Mouse (Mus musculus): ENCODE data around the gene Gm20481.
"Not testable (repeated sequence)": the region's sequence is repeated elsewhere in the genome, so short reads cannot be mapped to it uniquely, and the experiment has no call there.

Gene Gm20481

DNA sequence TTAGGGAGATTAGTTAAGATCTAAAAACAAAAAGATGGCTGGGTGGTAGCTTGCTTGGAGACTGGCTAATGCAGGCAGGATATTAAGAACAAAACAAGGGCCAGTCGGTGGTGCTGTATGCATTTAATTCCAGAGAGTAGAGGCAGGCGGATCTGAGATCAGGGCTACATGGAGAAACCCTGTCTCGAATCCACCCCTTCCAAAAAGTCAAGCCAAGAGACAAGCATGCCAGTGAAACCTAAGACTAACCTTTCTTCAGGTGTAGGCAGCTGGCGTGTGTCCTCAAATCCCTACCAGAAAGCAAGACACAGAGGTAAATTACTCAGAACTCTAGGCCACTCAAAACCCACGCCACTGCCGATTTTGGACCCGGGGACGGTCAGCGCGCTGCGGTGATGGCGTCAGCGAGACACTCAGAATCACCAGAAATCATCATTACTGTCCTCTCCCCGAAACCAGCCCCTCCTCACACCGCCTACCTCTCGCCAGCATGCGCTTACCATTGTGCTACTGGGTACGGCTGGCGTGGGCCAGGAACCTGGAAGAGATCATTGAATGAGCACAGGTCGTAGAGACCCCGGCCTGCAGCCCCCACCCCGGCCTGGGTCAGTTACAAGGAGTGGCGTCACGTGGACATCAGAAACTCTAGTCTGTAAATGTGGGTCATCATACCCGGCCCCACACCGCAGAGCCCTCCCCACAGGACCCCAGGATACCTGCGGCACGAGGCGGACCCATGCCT lies 17.9 kb upstream of the Gm20481 start:
- DNase-seq (ENCODE audit: low spot score in 2 of 2) = no peak

DNA sequence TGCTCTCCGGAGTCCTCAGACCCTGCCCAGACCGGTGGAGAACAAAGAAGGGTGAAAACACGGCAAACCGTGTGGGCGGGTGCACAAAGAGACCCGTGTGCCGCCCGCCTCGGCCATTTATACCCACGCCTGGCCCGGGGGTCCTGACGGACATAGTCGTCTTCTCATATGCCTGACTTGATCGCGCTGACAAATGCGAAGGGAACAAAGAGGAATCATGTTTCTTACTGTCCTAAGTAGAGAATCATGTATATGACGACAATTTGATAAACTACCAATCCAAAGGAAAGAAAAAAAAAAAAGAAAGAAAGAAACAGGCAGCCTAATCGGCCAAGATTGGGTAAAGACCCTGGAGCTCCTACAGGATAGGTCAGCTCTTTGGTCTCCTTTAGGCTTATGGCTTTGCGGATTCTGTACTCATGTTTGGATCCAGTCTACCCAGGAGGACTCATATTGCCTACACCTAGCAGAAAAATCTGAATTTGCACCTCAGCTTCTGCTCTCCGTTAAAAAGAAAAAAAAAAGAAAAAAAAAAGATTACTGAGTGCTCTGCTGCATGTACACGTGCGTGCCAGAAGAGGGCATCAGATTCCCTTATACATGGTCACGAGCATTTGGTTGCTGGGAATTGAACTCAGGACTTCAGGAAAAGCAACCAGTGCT lies 17.2 kb upstream of the Gm20481 start:
- peak; percentile 78 to 80 for DNase-seq (ENCODE audit: low spot score in 2 of 2)

DNA sequence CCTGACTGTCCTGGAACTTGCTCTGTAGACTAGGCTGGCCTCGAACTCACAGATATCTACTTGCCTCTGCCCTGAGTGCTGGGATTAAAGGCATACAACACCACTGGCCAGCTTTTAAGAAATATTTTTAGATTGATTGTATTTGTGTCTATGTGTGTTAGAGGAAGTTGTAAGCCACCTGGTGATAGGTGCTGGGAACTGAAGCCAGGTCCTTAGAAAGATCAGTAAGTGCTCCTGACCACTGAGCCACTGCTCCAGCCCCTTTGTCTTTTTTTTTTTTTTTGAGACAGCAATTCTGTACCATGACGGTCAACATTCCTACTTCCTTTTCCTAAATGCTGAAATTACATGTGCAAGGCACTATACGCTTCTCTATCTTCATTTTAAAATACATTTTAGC lies 16.5 kb upstream of the Gm20481 start:
- no peak for DNase-seq (ENCODE audit: low spot score in 2 of 2)

DNA sequence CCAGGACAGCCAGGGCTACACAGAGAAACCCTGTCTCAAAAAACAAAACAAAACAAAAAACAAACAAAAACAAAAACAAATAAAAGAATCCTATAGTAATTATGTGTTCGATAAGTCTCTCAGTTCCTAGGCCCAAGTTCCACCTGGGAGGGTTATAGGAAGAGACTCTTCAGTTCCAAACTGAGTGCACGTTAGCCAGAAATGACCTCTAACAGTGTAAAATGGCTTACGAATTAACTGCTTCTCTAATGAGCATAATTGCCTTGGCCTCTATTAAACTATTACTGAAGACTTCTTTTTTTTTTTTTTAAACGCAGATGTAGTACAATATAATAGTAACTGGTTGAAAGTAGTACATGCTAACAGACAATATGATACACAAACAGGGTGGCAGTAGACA lies 15.8 kb upstream of the Gm20481 start:
- DNase-seq (ENCODE audit: low spot score in 2 of 2) = no peak

DNA sequence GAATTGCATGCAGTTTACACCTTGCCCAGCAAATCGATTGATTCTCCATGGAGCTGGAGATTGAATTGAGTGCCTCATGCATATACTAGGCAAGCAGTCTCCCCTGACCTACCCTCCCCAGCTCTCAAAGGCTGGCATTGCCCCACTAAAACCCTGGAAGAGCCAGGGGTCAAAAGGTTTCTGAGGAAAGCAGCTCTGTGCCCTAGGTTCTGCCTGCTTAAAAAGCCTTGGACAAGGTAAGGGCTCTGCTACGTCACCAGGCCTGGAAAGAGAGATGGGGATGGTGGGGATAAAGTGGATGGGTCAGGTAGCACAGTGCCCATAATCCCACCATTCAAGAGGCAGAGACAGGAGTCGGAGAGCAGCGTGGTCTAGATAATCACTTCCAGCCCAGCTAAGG lies 14.9 kb upstream of the Gm20481 start:
- no peak for DNase-seq (ENCODE audit: low spot score in 2 of 2)

DNA sequence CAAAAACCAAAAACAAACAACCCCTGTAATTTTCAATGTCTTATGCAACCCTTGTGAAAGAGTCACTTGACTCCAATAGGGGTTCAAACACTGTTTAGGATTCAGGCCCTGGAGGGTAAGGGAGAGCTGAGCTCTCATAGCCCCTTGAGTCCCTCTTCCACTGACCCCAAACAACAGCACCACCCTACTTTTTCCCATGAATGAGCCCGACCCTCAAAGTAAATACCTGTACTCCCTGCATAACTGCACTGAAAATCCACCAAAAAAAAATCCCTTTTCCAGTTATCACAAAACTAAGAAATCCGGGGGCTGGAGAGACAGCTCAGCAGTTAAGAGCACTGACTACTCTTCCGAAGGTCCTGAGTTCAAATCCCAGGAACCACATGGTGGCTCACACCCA lies 13.8 kb upstream of the Gm20481 start:
- no peak for DNase-seq (ENCODE audit: low spot score in 2 of 2)

DNA sequence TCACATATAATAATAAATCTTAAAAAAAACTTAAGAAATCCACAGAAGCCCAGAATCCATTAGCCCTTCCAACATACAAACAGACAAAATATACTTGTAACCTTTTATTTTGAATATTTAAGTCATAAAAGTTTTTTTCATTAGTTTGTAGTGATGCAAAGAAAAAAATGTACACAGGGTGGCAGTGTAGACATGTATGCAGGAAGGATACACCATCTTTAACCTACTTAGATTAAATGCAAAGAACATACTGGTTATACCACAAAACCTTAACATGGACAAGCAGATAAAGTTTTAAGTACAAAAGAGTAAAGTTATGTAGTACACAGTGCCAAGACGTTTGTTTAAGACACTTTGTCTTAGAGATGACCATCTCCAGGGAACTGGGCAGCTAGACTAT lies 13.4 kb upstream of the Gm20481 start:
- no peak for DNase-seq (ENCODE audit: low spot score in 2 of 2)

DNA sequence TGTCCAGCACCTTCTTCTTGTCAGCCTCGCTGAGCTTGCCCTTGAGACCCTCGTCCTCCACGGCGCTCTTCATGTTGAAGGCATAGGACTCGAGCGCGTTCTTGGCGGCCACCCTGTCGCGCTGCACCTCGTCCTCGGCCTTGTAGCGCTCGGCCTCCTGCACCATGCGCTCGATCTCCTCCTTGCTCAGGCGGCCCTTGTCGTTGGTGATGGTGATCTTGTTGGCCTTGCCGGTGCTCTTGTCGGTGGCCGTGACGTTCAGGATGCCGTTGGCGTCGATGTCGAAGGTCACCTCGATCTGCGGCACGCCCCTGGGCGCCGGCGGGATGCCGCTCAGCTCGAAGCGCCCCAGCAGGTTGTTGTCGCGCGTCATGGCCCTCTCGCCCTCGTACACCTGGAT lies 12.4 kb upstream of the Gm20481 start:
- not testable (repeated sequence) for DNase-seq (ENCODE audit: low spot score in 2 of 2)

DNA sequence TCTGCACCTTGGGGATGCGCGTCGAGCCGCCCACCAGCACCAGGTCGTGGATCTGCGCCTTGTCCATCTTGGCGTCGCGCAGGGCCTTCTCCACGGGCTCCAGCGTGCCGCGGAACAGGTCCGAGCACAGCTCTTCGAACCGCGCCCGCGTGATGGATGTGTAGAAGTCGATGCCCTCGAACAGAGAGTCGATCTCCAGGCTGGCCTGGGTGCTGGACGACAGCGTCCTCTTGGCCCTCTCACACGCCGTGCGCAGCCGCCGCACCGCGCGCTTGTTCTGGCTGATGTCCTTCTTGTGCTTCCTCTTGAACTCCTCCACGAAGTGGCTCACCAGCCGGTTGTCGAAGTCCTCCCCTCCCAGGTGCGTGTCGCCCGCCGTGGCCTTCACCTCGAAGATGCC lies 11.7 kb upstream of the Gm20481 start:
- DNase-seq (ENCODE audit: low spot score in 2 of 2) = not testable (repeated sequence)

DNA sequence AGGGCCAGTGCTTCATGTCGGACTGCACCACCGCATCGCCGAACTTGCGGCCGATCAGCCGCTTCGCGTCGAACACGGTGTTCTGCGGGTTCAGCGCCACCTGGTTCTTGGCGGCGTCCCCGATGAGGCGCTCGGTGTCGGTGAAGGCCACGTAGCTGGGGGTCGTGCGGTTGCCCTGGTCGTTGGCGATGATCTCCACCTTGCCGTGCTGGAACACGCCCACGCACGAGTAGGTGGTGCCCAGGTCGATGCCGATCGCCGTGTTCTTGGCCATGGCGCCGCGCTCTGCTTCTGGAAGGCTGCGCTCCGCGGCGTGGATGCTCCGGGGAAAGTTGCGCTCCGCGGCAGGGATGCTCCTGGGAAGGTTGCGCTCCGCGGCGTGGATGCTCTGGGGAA lies 11.0 kb upstream of the Gm20481 start:
- not testable (repeated sequence) for DNase-seq (ENCODE audit: low spot score in 2 of 2)

DNA sequence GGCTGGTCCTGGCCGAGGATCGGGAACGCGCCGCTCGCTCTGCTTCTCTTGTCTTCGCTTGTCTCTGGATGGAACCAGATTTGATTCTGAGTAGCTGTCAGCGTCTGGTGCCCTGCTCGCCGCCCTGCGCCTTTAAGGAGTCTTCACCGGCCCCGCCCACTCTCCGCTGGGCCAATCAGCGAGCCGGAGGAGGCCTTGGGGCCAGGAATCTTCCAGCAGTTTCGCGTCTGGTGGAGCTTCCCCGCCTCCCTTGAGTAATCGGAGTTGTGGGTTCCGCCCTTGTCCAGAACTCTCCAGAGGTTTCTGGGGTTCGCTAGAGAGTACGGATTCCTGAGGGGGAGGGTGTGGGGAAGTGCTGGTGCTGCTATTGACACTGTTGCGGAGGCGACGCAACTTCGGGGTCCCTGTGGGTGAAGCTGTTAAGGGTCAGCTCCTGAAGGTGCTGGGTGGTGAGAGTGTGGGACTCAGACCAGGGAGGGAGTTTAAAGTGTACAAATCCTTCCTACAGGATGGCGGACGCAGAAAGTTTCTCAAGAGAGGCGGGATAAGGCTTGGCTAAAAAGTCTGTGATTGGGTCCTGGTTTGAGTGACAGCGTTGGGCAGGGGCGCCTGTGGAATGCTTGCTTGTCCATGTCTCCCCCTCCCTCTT lies 10.5 kb upstream of the Gm20481 start, which contains the start of gene Hspa1b:
Gene Hspa1b, minus strand, starts transcription at position 109 of the 649 bp plus-strand sequence.
- DNase-seq (ENCODE audit: low spot score in 2 of 2) = peak; percentile 88 to 89

DNA sequence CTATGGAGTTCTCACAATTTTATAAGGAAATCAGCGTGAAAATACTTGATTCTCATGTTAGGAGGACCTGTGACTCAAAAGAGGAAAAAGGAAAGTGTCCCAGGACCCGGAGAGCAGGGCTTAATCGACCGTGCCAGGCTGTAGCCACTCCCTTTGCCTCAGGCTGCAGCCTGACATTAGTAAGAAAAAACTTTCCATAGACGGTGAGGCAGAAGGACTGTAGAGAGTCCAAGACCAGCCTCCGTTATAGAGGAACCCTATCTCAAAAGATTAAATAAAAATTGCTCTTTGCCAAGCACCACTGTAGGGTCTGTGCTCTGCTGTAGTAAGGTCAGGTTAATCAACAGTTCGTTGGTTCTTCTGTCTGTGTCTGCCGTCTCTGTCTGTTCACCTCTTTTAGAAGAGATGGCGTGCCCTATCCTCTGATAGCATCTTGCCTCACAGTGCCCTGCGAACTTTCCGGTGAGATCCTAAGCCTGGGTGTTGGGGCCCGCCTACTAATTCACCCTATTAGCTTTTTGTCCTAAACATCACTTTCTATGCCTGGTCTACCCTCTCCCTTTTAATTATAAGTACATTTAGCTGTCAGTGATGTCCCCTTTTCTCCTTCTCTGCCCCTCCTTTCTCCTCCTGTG lies 9.7 kb upstream of the Gm20481 start:
- DNase-seq (ENCODE audit: low spot score in 2 of 2) = no peak

DNA sequence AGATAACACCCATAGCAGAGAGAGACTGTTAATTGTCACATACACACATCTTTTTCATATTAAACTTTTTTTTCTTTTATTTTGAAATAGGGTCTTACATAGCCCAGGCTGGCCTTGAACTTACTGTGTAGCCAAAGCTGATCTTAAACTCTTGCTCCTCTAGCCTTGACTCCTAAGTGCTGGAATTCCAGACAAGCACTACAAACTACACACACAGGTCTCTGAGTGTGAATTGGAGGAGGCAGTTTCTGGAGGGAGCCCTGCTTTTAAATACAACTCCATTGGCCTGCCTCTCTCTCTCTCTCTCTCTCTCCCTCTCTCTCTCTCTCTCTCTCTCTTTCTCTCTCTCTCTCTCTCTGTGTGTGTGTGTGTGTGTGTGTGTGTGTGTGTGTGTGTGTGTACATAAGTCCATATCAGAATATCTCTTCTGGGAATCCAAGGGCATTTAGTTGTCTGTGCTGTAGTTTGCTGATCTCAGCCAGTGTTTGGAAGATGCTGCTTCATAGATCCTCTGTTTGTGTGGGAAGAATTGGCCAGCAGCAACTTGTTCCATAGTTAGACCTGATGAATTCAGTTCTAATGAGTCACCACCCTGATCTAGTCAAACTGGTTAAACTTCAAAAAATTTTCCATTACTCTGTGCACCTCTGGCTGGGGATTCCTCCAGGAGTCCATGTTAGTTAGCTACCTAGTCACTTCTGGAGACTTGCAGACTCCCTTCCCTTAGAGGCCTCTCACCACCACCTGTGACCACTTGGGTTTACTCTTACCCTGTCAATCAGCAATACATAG lies 8.8 kb upstream of the Gm20481 start:
- no peak for DNase-seq (ENCODE audit: low spot score in 2 of 2)

DNA sequence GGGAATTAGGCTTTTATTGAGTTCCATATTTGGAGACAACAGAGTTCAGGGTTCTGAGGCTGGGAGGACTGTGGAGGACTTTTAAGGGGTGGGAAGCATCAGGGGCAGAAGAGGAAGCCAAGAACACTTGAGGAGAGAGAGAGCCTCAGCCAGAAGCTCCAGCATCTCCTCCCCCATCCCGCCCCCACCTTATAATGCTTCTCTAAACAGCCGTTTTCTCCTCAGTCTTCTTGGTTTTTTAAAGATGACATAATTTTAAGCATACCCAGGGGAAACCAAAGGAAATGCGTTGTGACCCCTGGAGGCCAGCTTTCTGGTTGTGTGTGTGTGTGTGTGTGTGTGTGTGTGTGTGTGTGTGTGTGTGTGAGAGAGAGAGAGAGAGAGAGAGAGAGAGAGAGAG lies 7.6 kb upstream of the Gm20481 start:
- no peak for DNase-seq (ENCODE audit: low spot score in 2 of 2)

DNA sequence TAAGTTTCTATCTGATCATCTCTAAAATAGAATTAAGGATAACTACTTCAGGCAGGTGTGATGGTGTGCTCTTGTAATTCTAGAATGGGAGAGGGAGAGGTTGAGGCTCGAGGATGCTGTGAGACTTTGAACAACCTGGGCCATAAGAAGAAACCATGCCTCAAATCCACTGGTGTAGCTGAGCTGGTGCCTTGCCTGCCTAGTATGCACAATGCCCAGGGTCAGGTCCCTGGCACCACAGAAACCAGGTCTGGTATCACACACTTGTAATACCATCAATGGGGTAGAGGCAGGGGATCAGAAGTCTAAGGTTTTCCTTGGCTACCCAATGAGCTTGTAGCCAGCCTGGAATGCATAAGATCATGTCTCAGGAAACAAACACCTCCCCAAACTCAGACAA lies 6.9 kb upstream of the Gm20481 start:
- no peak for DNase-seq (ENCODE audit: low spot score in 2 of 2)

DNA sequence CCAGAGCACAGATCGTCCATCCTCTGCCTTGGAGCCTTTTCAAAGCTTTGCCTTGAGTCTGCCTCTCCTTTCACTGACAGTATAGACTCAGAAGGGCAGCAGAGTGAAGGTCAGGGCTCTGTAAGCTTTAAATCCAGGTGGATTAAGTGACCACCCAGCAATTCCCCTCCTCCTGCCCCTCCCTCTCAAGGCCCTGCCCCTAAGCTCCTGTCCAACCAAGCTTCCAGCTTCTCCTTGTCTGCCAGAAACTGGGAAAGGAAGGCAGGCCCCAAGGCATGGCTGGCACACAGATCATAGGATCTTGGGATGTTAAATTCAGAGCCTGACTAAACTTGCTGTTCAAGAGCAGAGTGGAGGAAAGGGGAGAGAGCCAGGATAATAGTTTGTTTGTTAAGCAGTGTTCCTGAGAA lies 5.1 kb upstream of the Gm20481 start:
- peak in 1 of 2 experiments; percentile 52 for DNase-seq (ENCODE audit: low spot score in 2 of 2)

DNA sequence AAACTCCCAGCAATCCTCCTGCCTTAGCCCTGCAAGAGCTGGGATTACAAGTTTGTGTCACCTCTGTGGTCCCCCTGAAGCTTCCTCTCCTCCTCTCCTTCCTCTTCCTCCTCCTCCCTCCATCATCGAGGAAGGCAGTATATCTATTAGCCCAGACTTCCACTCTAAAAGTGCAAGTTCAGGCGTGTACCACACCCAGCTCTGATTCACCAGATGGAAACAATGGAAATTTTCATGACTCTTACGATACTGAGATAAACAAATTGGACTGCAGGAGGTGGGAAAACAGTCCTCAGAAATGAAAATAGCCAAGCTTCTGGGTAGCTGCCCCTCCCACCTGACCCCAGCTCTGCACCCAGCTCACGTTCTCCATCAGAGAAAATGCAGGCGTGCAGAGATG lies 4.1 kb upstream of the Gm20481 start:
- no peak for DNase-seq (ENCODE audit: low spot score in 2 of 2)

DNA sequence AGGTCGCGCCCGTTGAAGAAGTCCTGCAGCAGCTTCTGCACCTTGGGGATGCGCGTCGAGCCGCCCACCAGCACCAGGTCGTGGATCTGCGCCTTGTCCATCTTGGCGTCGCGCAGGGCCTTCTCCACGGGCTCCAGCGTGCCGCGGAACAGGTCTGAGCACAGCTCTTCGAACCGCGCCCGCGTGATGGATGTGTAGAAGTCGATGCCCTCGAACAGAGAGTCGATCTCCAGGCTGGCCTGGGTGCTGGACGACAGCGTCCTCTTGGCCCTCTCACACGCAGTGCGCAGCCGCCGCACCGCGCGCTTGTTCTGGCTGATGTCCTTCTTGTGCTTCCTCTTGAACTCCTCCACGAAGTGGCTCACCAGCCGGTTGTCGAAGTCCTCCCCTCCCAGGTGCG lies 1.1 kb downstream of the Gm20481 start:
- not testable (repeated sequence) for DNase-seq (ENCODE audit: low spot score in 2 of 2)

DNA sequence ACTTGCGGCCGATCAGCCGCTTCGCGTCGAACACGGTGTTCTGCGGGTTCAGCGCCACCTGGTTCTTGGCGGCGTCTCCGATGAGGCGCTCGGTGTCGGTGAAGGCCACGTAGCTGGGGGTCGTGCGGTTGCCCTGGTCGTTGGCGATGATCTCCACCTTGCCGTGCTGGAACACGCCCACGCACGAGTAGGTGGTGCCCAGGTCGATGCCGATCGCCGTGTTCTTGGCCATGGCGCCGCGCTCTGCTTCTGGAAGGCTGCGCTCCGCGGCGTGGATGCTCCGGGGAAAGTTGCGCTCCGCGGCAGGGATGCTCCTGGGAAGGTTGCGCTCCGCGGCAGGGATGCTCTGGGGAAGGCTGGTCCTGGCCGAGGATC lies 2.0 kb downstream of the Gm20481 start:
- DNase-seq (ENCODE audit: low spot score in 2 of 2) = not testable (repeated sequence)

DNA sequence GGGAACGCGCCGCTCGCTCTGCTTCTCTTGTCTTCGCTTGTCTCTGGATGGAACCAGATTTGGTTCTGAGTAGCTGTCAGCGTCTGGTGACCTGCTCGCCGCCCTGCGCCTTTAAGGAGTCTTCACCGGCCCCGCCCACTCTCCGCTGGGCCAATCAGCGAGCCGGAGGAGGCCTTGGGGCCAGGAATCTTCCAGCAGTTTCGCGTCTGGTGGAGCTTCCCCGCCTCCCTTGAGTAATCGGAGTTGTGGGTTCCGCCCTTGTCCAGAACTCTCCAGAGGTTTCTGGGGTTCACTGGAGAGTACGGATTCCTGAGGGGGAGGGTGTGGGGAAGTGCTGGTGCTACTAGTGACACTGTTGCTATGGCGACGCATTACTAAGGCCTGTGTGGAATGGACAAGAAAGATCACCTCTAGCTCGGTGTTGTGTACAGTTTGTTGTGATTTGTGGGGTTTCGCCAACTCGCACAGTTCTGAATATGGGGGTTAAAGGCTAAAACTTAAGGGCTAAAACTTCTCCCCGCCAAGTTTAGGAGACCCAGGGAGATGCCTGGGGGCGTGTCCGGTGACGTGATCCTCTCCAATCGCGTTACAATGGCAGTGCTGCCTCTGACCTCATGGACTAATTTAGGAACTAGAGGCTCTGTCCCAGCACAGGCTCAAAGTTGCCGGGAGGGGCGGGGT lies 2.5 kb downstream of the Gm20481 start, which contains the start of the genes Hspa1a and Hspa1l:
Gene Hspa1a, minus strand, starts transcription at position 88 of the 681 bp plus-strand sequence.
Gene Hspa1l, plus strand, starts transcription at position 635 of the 681 bp plus-strand sequence.
- peak; percentile 82 to 88 for DNase-seq (ENCODE audit: low spot score in 2 of 2)
